Mouse (Mus musculus) lung, postnatal 0 days (tissue): Measurements from ENCODE around the gene Hmcn1. TPM values are rescaled to one million over a fixed set of nuclear protein-coding genes. Genes with fewer than 3 reads are reported as not detected.

Source experiments
- ATAC-seq: fragments of 200-750 bp; cut with Nextera tagmentation; 2 replicates; pipeline ENCODE4 v1.8.0; 2017; ENCODE audit warnings: moderate library complexity
- DNase-seq: peaks from one replicate; pipeline ENCODE4 v3.0.0-alpha.2; 2016; ENCODE audit warnings: low spot score
- H3K27ac ChIP-seq: fragments of 300-500 bp; sonication (generic); 2 replicates; pipeline ENCODE4 v1.5.1; 2014; ENCODE audit warnings: antibody characterized with exemption, mild to moderate bottlenecking, low read length, mixed read lengths
- H3K27me3 ChIP-seq: fragments of 300-500 bp; sonication (generic); replicated peaks from 2 replicates; pipeline ENCODE4 v1.6.1; 2014; ENCODE audit warnings: low read length, mixed read lengths; ENCODE audit not compliant: insufficient read depth
- H3K36me3 ChIP-seq: fragments of 300-500 bp; sonication (generic); 2 replicates; pipeline ENCODE4 v1.6.1; 2014; ENCODE audit warnings: low read length, mixed read lengths; ENCODE audit not compliant: insufficient read depth
- H3K4me1 ChIP-seq: fragments of 300-500 bp; sonication (generic); 2 replicates; pipeline ENCODE4 v1.6.1; 2014; ENCODE audit warnings: antibody characterized with exemption, low read depth, low read length, mixed read lengths; ENCODE audit not compliant: insufficient read depth
- H3K4me2 ChIP-seq: fragments of 300-500 bp; sonication (generic); replicated peaks from 2 replicates; pipeline ENCODE4 v1.6.1; 2014; ENCODE audit warnings: low read depth, mild to moderate bottlenecking, low read length, moderate library complexity, mixed read lengths
- H3K4me3 ChIP-seq: fragments of 300-500 bp; sonication (generic); 2 replicates; pipeline ENCODE4 v1.5.1; 2014; ENCODE audit warnings: low read depth, low read length
- H3K9ac ChIP-seq: fragments of 300-500 bp; sonication (generic); replicated peaks from 2 replicates; pipeline ENCODE4 v1.6.1; 2014; ENCODE audit warnings: low read depth, mild to moderate bottlenecking
- H3K9me3 ChIP-seq: fragments of 300-500 bp; sonication (generic); 2 replicates; pipeline ENCODE4 v1.6.1; 2016; ENCODE audit warnings: low read length, mixed read lengths
- CTCF ChIP-seq: IDR thresholded peaks from 2 replicates; pipeline ENCODE4 v1.5.1; 2016; ENCODE audit warnings: antibody characterized with exemption, mild to moderate bottlenecking
- EP300 ChIP-seq: IDR thresholded peaks from 2 replicates; pipeline ENCODE4 v1.6.1; 2016; ENCODE audit warnings: antibody characterized with exemption, mild to moderate bottlenecking, control low read depth
- WGBS: fragments of 180-500 bp; shearing (Covaris S2); extraction: QIAGEN DNeasy Blood & Tissue Kit; methylation state at CpG from one replicate; pipeline ENCODE4 v1.1.7; 2014; 5-methylcytosine and 5-hydroxymethylcytosine counted together
- polyA plus RNA-seq: library from polyadenylated mRNA; unstranded; fragments of >200 nt; fragmentation: Nextera tagmentation; extraction: Ambion mirVana; gene quantifications from 2 replicates; pipeline ENCODE4 v1.2.1, GENCODE M21; 2015

The Hmcn1 gene
- polyA plus RNA-seq, 1 experiment from 2014 or later, result 24.7 TPM

DNA sequence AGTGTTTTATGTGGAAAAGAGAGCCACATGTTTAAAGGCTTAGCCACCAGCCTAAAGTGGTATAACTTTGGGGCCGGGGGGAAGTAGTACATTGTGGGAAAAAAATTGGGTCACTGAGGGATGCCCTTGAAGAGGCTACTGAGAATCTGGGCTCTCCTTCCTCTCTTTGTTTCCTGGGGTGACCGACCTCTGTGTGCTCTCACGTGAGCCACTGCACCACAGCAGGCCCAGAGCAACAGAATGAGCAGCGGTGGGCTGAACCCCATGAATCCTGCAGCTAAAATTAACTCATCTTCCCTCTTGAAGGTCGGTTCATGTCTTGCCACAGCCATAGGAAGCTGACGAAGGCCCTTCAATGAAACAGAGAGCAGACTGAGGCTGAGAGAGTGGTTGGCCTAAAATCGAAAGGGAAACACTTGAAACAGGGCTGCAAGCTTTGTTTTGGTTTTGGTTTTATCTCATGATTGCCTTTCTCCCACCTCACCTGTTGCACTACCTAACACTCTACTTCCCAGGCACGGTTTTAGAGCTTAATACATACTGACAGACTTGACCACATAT is 8.7 kb upstream of the Hmcn1 start:
- H3K9me3 ChIP-seq, result no peaks in the 10 kb centered on the region
- TF ChIP-seq EP300 (no peak), CTCF (no peak)
- H3K4me2 ChIP-seq, result no peak overlapping the region
- no peaks in the 10 kb centered on the region for H3K4me1 ChIP-seq
- ATAC-seq (no peak), DNase-seq (no peak)
- H3K4me3 ChIP-seq, result no peak overlapping the region
- H3K27ac ChIP-seq, result no peak overlapping the region
- no peaks in the 10 kb centered on the region for H3K27me3 ChIP-seq
- 63% methylated on average over 8 of the region's 8 CpGs for WGBS
- no peak overlapping the region for H3K9ac ChIP-seq
- H3K36me3 ChIP-seq, result no peaks in the 10 kb centered on the region

DNA sequence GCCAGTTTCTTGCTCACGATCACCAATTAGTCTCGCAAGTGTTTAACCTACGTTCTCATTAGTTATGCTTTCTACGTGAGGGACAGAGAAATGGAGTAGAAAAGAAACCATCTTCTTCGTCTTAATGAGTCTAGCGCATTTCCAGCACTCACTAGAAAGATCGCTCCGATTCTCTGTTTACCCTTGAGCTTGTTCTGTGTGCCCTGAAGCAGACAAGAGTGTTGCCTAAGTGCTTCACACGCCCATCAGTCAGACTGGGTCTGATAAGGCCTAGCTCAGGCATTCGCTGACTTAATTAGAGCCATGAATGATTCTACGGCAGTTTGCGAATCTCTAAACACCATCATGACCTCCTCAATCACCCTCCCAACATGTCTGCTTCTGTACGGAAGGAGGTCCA is 7.5 kb upstream of the Hmcn1 start:
- Histone ChIP-seq H3K27ac (no peak overlapping the region), H3K27me3 (no peaks in the 10 kb centered on the region)
- 27% methylated on average over 13 of the region's 13 CpGs for WGBS

GRCm38 (mm10) chr1:150994612-150995011 is 1.4 kb upstream of the Hmcn1 start:
- no peaks in the 10 kb centered on the region for H3K36me3 ChIP-seq
- ATAC-seq (no peak), DNase-seq (no peak)
- H3K9me3 ChIP-seq, result no peaks in the 10 kb centered on the region
- no peak overlapping the region for H3K4me2 ChIP-seq
- no peaks in the 10 kb centered on the region for H3K27me3 ChIP-seq
- H3K9ac ChIP-seq, result no peak overlapping the region
- no peak for TF ChIP-seq CTCF
- no peak for TF ChIP-seq EP300
- 25% methylated on average over 2 of the region's 2 CpGs for WGBS
- H3K27ac ChIP-seq, result no peak overlapping the region
- H3K4me3 ChIP-seq, result no peak overlapping the region
- peaks cover 7% of the 10 kb centered on the region; the same call in 1 of the 2 replicates for H3K4me1 ChIP-seq

More for the DNA sequence above, 7.5 kb upstream of the Hmcn1 start:
- Histone ChIP-seq H3K9me3 (no peaks in the 10 kb centered on the region), H3K36me3 (no peaks in the 10 kb centered on the region), H3K4me3 (no peak overlapping the region), H3K9ac (no peak overlapping the region), H3K4me2 (peak overlapping the region; percentile 40), H3K4me1 (no peaks in the 10 kb centered on the region)
- ATAC-seq, result peak; percentile 58
- TF ChIP-seq EP300 (0 out of 2 replicates have a peak, but pooled peaks have one; percentile 13), CTCF (no peak)
- DNase-seq, result peak; percentile 44

DNA sequence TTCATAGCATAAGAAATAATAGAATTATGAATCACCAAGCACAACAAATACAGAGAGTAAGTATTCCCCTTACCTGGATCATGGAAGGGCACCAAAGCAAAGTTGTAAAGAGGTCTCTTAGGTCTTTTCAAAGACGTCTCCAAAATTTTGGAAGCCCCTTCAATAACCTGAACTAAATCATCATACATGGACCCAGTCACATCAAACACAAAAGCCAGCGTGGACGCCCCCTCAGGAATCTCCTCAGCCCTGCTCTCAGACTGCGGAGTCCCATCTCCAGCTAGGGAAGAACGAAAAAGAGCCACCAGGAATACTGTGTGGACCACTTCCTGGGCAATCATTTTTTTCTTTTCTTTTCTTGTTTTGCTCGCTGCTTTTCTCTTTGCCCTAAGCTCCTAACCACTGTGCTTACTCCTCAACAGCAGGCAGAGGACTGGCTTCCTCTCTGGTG is 499 bp downstream of the Hmcn1 start:
- H3K36me3 ChIP-seq, result no peaks in the 10 kb centered on the region
- ATAC-seq, result peak; percentile 3; the same call in 1 of the 2 replicates
- H3K4me1 ChIP-seq, result peaks cover 7% of the 10 kb centered on the region; the same call in 1 of the 2 replicates
- H3K27me3 ChIP-seq, result no peaks in the 10 kb centered on the region
- peak overlapping the region; percentile 41 for H3K4me3 ChIP-seq
- DNase-seq, result no peak
- no peak overlapping the region for H3K27ac ChIP-seq
- 2% methylated on average over 6 of the region's 6 CpGs for WGBS
- no peak for TF ChIP-seq CTCF
- no peak for TF ChIP-seq EP300
- peak overlapping the region; percentile 62 for H3K4me2 ChIP-seq
- H3K9ac ChIP-seq, result peak overlapping the region; percentile 9; the same call in 1 of the 2 replicates
- H3K9me3 ChIP-seq, result no peaks in the 10 kb centered on the region

DNA sequence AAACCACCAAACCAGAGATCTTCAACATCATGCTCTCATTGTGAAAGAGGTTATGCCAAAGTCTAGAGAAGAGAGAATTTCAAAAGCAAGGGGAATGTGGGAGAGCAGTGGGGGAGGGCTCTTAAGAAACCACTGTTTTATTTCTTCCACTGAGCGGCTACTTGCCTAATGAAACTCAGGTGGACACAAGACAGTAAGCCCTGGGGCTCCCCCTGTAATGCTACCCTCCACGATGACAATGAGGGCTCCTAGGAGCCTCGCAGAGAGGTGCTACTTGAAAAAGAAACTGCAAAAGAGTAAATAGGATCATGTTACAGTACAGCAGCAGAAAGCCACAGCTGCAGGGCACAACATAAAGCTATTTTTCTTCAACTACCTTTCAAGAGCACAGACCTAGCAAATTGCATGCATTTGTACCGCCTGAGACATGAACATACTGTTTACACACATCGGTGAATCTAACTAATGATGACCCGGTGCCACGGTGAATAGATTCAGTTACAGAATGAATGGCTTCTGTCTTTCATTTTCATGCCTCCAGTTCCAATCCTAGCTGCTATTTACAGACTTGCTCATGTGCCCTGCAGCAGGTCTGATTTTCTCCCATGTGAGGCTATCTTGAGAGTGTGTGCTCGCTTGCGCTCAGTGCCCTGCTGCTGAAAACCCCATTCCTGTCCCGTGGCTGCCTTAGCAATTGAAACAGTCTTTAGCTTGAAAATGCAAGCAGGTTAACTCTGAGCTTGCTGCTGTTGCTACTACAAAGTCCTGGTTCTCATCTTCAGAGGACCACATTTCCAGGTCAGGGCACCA is 1.3 kb downstream of the Hmcn1 start:
- DNase-seq (peak; percentile 57), ATAC-seq (0 out of 2 replicates have a peak, but pooled peaks have one; percentile 21)
- peak overlapping the region; percentile 41 for H3K4me3 ChIP-seq
- H3K9me3 ChIP-seq, result no peaks in the 10 kb centered on the region
- H3K36me3 ChIP-seq, result no peaks in the 10 kb centered on the region
- H3K27ac ChIP-seq, result no peak overlapping the region
- WGBS, result 2% methylated on average over 10 of the region's 10 CpGs
- peak overlapping the region; percentile 62 for H3K4me2 ChIP-seq
- H3K27me3 ChIP-seq, result no peaks in the 10 kb centered on the region
- TF ChIP-seq CTCF (no peak), EP300 (no peak)
- H3K4me1 ChIP-seq, result peaks cover 7% of the 10 kb centered on the region; the same call in 1 of the 2 replicates
- H3K9ac ChIP-seq, result 0 out of 2 replicates have a peak overlapping the region, but pooled peaks have one; percentile 19

DNA sequence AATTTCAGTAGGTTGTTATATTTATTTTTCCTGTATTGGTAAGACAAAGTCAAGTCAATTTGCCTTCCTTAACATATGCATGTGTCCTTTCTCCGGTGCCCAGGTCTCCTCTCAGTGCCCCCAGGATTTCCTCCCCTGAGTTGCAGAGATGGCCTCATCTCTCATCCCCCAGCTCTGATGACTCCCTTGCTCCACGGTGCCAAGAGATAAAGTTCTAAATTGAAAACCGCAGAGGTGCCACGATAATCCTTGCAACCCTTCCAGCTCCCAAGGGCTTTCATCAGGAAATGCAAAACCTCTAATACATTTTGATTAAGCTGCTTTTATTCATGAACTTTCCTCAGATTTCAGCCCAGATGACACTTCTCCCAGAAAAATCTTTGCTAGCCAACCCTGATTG is 8.3 kb downstream of the Hmcn1 start:
- Histone ChIP-seq H3K4me1 (no peaks in the 10 kb centered on the region), H3K9ac (no peak overlapping the region), H3K27ac (no peak overlapping the region), H3K9me3 (no peaks in the 10 kb centered on the region), H3K4me2 (no peak overlapping the region), H3K36me3 (no peaks in the 10 kb centered on the region), H3K4me3 (no peak overlapping the region), H3K27me3 (no peaks in the 10 kb centered on the region)
- WGBS, result 49% methylated on average over 4 of the region's 4 CpGs
- TF ChIP-seq CTCF, result no peak
- TF ChIP-seq EP300, result no peak
- DNase-seq (no peak), ATAC-seq (no peak)
